Mouse (Mus musculus) cerebellum, adult 2 months (tissue): ENCODE data around the gene Prkrip1.
"Not testable (repeated sequence)": the region's sequence is repeated elsewhere in the genome, so short reads cannot be mapped to it uniquely, and the experiment has no call there.

ENCODE experiments used
- CTCF ChIP-seq: fragments of 200-500 bp; IDR thresholded peaks from 2 replicates; pipeline ENCODE4 v1.5.1; 2011; ENCODE audit warnings: low read depth, mild to moderate bottlenecking, control low read depth, low read length, moderate library complexity, borderline replicate concordance; ENCODE audit not compliant: insufficient read depth
- POLR2A ChIP-seq: fragments of 200-500 bp; IDR thresholded peaks from 2 replicates; pipeline ENCODE4 v1.6.1; 2011; ENCODE audit warnings: low read length, control low read depth, borderline replicate concordance; ENCODE audit not compliant: insufficient read depth

GRCm38 (mm10) chr5:136160084-136160483 lies 38.7 kb downstream of the Prkrip1 start:
- not testable (repeated sequence) for TF ChIP-seq POLR2A, CTCF
